Mouse (Mus musculus) left cerebral cortex, adult 18-20 months (tissue): ENCODE measurements around the gene Fnip2. TPM values are rescaled to one million over a fixed set of nuclear protein-coding genes. Genes with fewer than 3 reads are reported as not detected.
"Not testable (repeated sequence)": the region's sequence is repeated elsewhere in the genome, so short reads cannot be mapped to it uniquely, and the experiment has no call there.

Source experiments
- DNase-seq, 2 experiments: peaks; one replicate each; pipeline ENCODE4 v3.0.0; 2021 to 2022; ENCODE audit warnings: low spot score in 2 of 2, mixed read lengths in 1 of 2
- total RNA-seq, 2 experiments: library from RNA; stranded (reverse); gene quantifications; 2 replicates each; pipeline ENCODE4 v1.2.3; 2021

The Fnip2 gene
- total RNA-seq, 2 experiments from 2014 or later: 18.2 to 18.5 TPM

DNA sequence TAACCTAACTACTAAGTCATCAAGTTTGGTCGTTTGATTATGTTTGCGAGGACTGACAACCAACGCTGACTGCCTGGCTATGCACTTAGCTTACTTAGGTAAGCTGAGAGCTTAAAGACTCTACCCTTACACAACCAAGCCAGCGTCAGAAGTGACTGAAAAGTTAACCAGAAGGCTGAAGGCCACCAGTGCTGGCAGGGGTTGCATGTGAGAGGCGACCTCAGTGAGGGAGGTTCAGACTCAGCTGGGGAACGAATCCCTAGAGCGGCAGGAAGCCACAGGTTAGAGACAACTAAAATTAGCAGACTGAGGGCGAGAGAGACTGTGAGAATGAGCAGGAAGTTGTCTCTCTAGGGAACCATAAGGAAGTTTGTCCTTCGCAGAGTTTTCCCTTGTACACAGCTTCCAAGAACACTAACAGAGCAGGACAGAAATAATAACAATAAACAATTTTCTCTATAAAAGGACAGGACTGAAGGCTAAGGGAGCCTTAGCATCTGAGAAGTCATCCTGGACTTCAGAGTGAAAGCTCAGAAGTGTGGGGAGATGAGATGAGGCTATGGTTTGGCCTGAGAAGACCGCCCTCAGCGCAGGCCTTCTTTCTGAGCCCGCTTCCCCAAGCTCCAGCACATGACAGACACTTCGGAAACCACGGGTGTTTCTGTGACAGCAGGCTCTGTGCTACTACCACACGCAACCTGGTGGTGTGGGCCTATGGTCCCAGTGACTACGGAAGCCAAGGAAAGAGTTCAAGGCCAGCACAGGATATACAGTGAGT, 83.1 kb downstream of the Fnip2 start:
- no peak for DNase-seq

GRCm38 (mm10) chr3:79478880-79479279, 88.7 kb downstream of the Fnip2 start:
- no peak for DNase-seq

- no peak for DNase-seq
Observed at GRCm38 (mm10) chr3:79478400-79478799, 89.2 kb downstream of the Fnip2 start.

DNA sequence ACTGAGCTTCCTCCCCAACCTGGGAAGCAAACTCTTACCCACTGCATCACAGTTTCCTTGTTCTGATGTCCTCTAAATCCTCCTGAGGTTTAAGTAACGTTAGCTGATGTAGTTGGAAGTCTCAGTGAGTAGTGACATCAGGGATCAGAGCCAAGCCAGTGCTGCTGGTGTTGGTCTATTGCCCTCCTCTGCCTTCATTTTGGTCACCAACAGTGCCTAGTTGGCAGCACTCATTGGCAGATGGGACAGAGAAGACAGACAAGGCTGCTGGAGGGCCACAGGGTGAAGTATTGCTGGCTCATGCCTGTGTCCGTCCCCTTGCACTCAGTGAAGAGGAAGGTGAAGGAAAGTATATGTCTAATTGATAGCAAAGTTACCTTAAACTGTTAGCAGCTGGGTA, 91.6 kb downstream of the Fnip2 start:
- DNase-seq: no peak

DNA sequence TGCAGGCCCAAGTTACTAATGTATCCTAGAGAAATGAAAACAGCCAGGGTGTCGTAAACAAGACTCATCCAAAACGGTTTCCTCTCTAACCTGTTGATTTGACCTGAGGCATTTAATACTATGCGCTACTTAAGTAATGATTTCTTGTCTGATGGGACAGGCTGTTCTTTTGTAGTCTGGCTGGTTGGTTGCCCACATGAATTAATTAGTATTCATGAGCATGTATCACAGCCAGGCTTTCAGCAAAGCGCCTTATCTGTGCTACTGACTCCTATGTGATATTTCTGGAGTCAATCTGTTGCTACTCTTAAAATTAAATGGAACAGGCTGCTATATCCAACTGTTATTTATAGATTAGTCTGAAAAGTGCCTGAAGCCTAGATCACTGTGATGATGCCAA, 92.7 kb downstream of the Fnip2 start:
- DNase-seq: peak in 1 of 2 experiments; percentile 31

GRCm38 (mm10) chr3:79472362-79472761, 95.2 kb downstream of the Fnip2 start:
- DNase-seq: peak; percentile 25 to 33

DNA sequence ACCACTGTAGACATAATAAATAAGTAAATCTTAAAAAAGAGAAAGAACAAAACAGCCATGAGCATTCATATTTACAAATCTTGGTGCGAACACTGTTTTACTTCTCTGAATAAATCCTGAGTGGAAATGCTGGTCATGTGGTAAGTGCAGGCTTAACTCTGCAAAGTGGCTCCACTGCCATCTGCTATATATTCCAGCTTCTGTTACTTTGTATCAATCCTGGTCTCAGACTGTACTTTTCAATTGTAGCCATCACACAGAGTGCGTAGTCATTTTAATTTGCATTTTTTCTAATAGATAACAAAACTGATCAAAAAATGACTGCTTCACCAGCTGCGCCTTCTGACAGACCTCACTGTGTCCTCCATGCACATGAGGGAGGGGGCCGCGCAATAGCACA, 98.2 kb downstream of the Fnip2 start:
- no peak for DNase-seq

DNA sequence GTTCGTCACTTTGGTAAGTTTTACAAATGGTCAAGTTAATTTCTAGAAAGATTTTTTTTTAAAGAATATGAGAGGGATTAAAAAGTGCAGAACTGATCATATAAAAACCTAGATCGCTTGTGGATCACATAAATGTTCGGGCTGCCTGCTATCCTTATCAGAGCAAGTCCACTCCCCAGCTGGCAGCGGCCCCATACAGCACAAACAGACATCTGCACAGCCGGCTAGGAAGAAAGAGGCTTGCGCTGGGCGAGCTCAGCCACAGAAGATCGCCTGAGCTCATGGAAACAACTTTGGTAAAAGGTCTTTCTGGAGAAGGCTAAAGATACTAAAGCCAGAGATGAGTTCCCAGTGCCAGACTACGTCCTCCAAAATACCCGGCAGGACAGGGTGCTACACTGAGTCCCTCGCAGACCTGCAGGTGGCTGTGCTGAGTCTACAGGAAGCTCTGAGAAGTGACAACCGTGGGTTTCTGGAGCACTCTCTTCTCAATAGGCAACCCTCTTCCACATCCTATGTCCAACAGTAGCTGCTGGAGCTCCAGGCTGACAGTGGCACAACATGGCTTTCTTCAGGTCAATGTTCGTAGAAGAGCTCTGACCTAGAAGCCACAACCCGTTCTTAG, 108.8 kb downstream of the Fnip2 start:
- no peak for DNase-seq

GRCm38 (mm10) chr3:79455761-79456160, 111.8 kb downstream of the Fnip2 start:
- DNase-seq: no peak

DNA sequence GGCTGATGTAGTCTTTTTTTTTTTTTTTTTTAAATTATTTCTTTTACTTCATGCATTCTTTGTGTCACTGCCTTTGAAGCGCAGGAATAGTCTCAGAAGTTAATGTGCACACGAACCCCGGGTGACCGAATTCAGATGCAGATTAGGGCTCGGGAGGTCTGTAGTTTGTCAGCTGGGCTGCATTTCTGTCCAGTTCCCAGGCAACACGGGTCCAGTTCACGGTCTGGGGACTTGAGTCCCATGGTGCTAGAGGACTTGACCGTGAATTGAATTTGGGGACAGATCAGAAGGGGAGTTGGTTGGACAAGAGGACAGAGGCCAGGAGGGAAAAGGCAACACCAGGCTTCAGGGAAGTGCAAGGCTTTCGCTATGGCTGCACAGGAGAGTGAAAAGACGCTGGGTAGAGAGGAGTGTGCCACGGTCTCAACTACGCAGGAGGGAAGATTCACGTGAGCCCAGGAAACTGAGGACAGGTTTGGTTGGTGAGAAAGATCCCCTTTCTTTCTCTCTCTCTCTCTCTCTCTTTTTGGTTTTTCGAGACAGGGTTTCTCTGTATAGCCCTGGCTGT, 114.8 kb downstream of the Fnip2 start:
- no peak for DNase-seq

DNA sequence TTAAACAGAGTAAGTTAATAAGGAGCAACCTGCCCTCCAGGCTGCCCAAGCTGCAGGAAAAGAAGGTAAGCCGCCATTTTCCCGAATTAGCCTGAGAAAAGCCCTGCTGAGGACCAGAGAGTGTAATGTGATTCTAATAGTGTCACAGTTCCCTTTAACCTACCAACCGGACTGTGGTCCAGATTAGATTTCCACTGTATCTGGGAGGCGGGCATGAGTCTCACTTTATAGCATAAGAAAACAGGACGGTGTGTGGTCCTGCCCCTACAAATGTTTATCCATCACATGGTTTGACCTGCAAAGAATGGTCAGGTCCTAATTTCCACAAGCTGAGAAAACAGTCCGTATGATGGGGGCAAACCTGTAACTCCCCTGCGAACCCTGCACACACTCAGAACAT, 118.2 kb downstream of the Fnip2 start:
- DNase-seq: no peak

GRCm38 (mm10) chr3:79448421-79448820, 119.2 kb downstream of the Fnip2 start:
- no peak for DNase-seq

- not testable (repeated sequence) for DNase-seq
Observed at GRCm38 (mm10) chr3:79446648-79447047, 120.9 kb downstream of the Fnip2 start.

GRCm38 (mm10) chr3:79446124-79446523, 121.5 kb downstream of the Fnip2 start:
- no peak for DNase-seq

DNA sequence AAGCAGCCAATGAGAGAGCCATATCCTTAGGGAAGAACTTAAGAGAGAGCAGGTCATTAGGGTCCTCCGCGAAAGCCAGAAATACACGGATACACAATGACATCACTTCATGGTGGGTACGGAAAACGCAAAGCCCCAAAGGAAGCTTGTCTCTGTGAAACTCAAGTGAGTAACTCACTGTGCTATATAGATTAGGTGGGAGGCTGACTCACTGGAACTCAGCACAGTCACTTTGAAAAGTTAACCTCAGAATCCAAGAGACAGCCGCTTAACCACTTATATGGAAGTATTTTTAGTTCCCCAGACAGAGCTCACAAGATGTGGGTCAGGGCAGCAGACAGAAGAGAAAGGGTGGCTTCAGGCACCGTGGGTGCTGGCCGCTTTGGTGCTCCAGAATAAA, 122.6 kb downstream of the Fnip2 start:
- no peak for DNase-seq

- DNase-seq: no peak
Observed at GRCm38 (mm10) chr3:79443850-79444249, 123.7 kb downstream of the Fnip2 start.

DNA sequence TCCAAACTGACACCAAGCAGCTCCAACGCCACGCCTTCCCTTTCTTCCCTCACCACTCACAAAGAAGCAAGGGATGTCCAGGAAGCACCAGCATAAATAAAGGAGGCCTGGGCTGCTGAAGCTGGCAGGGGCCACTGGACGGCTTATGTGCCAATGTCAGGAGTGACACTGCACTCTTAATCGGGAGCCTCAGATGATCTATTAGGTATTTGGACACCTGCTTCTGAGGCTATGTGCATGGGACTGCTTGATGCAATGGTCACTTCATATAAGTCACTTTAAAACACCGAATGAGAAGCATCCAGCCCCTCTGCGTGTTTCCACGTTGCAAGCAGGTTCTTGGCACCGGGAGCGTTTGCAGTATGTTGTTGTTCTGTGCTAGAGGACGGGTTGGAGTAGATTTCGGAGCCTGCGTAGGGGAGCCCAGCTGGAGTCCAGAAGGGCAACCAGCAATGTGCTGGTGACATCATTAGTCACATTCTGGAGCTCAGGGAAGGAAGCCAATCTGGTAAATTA, 126.6 kb downstream of the Fnip2 start:
- DNase-seq: peak; percentile 31 to 50

- DNase-seq: no peak
Observed at GRCm38 (mm10) chr3:79438276-79438675, 129.3 kb downstream of the Fnip2 start.

DNA sequence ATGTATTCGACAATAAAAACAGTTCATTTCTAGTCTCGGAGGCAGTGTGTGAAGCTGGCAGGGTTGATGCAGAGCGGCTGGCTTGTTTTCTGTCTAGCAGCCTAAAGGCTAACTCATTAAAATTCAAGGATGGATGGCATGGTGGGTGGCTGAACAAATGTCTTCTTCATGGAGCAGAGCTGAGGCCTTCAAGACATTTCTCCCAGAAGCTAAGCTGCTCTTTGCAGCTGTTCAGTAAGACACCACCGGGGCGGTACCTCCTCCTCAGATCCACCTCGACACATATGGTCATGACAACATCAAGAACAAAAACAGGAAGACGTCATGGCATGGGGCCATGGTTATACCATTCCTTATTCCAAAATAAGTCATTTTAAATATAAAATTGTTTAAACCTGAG, 131.4 kb downstream of the Fnip2 start:
- DNase-seq: peak; percentile 83 to 88

DNA sequence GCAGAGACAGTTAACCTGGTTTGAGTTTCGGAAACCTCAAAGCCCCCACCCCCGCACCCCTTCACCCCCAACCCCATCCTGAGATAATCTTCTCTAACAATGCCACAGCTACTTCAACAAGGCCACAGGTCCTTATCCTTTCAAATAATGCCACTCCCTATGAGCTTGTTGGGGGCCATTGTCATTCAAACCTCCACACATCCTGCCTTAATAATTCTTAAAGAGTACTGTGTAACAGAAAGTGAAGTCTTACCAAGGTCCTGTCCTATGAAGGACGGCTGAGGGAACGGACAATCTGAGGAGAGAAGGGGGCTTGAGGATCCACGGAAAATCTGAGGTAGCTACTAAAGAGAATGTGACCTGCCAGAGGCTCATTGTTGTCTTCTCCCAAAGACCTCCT, 132.6 kb downstream of the Fnip2 start:
- DNase-seq: no peak

DNA sequence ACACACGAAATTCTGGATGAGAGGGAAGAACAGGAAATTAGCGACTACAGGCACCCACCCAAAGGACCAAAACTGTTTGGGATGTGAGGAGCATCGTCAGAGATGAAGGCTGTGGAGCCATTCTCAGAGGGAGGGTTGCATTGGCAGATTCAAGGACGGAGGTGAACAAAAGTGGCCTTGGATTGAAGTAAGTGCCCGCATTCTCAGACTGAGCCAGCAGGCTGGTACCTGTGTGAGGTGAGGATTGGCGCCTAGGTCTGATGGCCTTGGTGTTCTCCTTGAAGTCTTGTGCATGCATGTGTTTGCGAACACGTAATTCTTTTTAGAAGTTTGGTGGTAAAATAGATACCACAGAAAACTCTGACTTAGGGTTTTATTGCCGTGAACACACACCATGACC, 133.2 kb downstream of the Fnip2 start:
- DNase-seq: no peak

GRCm38 (mm10) chr3:79433593-79433992, 134.0 kb downstream of the Fnip2 start:
- no peak for DNase-seq
